Mouse (Mus musculus) hematopoietic stem cell, adult 5-6 weeks (primary cell): ENCODE results near the gene Tmem176a. TPM values are rescaled to one million over a fixed set of nuclear protein-coding genes. Genes with fewer than 3 reads are reported as not detected.
"Not testable (repeated sequence)": the region's sequence is repeated elsewhere in the genome, so short reads cannot be mapped to it uniquely, and the experiment has no call there.

Experiments used
- ATAC-seq, 2 experiments: fragments of 125-278 bp in 1 of 2; replicated peaks in 1 of 2; 2 replicates each; pipeline ENCODE4 v1.8.0; 2016 to 2017; ENCODE audit warnings: inconsistent platforms in 2 of 2, mild to moderate bottlenecking in 2 of 2, moderate number of reproducible peaks in 2 of 2, low read depth in 1 of 2, moderate TSS enrichment in 1 of 2; ENCODE audit not compliant: low FRiP score in 2 of 2, poor library complexity in 2 of 2, severe bottlenecking in 2 of 2, insufficient read depth in 1 of 2, low TSS enrichment in 1 of 2
- total RNA-seq: library from RNA; stranded (forward); fragments of 172-1452, 232-1000 nt; gene quantifications from 2 replicates; pipeline ENCODE4 v1.2.3, GENCODE M21; 2017

The Tmem176a gene
- total RNA-seq, 1 experiment from 2014 or later, result 61.0 TPM

DNA sequence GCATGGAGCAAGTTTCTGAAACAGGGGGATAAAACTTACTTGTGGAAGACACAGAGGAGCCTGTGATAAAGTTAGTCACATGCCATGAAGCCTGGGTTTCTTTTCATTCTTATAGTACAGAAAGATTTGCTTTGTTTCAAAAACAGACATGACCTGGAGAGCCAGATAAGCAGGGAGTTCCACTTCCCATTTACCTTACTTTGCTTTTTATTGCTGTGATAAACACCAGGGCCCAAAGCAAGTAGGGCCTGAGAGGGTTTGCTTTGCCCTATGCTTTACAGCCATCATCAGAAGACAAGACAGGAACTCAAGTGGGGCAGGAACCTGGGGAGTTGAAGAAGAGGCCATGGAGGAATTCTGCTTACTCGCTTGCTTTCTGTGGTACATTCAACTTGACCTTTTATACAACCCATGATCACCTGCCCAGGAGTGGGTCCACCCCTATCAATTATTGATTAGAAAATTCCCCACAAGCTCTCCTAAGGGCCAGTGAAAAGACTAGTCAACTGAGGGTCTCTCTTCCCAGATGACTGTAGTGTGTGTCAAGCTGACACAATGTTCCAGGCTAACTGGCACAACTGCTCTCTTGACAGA is 24.5 kb downstream of the Tmem176a start:
- no peak for ATAC-seq

DNA sequence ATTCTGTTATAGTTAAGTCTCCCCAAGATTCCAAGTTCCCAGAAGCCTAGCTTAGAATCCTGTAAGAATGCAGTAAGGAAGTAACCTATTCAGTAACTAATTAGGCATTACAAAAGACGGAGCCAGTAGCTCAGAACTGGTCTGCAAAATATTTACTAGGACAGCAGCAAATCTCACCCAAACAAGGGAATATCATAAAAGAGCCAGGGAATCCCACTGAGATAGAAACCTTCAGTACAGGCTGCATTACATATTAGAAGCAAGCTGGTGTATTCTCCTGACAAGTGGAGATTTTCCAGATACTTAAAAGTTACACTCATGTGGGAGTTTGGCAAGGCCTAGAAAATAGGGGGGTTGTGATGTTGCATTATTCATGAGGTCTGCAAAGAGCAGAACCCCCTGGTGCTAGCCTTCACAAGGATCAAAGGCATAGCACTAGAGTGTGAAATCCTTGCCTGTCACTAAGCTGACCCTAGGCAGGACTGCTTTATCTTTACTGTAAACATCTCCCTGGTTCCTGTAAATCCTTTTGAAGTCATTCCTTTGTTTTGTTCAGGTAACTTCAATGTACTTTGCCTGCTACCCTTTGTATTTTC is 25.7 kb downstream of the Tmem176a start:
- ATAC-seq, result not testable (repeated sequence)

DNA sequence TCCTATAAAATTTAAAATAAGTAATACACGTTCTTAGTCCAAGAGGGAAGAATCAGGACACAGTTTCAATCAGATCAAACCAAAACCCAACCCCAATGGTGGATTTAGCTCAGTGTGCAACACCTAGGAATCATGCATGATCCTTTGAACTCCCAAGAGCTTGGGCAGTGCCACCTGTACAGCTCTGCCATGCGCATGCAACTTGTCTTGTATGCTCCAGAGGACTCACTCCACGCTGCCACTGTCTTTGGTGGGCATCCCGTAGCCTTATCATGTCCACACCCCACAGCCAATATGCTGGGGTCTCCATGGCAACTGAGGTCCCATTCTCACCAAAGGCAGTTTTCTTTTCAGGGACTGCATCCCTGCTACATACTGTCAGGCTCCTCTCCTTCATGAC is 26.4 kb downstream of the Tmem176a start:
- no peak for ATAC-seq

DNA sequence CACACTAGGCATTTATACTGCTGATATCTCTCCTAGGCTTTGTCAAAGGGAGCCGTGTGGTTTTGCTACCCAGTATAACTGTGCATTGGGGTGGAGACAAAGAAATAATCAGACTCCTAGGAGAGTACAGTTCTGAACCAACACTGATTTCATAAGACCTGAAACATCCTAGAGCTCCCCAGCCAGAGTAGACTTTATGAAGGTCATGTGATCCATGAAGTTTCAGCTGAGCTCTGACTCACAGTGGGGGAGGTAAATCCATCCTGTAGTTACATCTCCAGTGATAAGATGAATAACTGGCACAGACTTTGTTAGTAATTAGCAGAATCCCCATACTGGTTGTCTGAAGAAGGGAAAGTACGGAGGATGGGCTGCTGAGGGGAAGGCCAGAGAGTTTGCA is 29.1 kb downstream of the Tmem176a start:
- no peak for ATAC-seq

DNA sequence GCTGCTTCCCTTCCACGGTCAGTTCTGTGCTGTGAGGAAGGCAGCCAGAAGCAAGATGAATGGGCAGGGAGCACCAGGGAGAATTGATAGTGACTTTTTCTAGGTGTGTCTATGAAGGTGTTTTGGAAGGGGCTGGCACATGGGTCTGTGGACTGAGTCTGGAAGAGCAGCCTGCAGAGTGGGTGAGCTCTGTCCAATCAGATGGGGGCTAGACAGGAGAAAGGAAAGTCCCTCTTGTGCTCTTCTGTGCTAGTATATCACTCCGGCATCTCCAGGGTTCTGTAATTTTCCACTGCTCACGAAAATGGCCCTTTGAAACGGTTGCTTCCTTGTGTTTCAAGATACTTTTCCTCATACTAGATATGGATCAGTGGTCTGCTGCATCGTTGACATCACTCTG is 31.9 kb downstream of the Tmem176a start, which contains the start of gene Aoc1:
Gene Aoc1 (plus strand): TSS at position 301 of the 400 bp plus-strand sequence.
- no peak for ATAC-seq

DNA sequence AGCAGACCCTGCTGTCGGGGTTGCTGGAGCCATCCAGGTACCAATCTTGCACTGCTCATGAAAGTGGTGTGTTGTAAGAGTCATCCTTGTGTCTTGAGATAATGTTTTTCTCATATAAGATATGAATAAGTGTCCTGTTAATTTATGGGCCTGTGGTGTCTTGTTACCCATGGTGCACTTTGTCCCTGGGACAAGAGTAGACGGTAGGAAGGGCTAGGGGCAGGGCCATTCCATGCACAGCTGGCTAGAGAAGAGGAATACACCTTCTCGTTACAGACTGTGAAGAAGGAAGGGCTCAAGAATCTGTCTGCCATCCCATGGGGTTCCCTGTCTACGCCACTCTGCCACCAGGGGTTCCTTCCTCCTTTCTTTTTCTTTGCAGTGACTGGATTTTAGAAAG is 33.9 kb downstream of the Tmem176a start:
- no peak for ATAC-seq

DNA sequence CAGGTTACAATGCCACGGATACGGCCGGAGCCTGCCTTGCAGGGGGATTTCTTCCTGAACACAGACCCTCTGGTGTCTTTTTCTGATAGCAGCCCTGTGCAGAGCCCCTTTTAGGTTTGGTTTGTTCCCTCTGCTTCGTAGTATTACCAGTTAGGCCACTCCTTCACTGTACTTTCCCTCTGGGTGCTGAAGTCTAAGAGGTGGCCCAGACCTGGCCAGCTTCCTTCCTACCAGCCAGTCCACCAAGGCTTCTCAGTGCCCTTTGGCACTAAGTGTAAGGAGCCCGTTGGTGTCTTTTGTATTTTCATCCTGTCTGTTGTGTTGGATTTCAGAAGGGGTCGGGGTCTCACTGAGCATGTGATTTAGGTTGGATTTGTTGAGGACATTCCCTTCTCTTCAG is 34.8 kb downstream of the Tmem176a start:
- ATAC-seq, result no peak

DNA sequence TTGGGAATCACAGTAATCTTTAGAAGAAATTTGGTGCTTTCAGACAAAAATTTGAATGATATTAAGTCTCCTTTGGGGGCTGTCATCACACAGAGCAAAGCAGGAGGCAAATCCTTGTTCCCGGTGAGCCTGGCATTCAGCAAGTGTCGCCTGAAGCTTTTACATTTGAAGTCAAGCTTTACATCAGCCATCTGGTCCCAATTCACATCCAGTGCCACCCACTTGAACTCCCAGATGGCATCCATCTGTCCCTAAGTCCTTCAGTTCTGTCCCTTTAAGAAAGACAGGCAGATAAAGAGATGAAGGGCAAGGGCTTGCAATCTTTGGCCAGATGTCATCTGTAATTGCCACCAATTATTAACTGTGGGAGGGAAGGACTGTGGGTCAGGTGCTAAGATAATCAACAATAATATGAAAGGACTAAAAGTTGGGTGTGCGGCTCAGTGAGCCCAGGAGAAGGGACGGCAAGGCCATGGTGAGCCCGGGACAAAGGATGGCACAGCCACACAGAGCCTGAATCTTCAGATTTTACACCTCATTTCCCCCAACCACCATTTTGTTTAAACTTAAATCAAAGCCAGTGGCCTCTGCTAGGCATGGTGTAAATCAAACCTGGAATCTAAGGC is 35.9 kb downstream of the Tmem176a start:
- no peak for ATAC-seq

DNA sequence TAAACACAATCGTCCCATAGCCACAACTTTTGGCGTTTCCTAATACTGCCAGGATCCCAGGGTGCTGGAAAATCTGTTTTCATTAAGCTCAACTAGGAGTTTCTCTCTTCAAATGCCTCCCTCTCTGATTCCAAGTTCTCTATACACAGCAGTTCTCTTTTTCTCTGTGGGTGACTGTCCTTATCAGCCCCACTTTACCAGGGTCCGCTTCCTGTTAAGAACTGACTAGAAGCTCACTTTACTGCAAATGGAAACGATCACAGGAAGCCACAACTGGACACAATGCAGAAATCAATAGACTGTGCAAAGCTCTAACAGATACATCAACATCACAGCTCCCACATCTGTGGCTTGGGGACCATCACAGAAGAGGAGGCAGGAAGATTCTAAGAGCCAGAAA is 53.5 kb downstream of the Tmem176a start:
- peak; percentile 69 to 76 for ATAC-seq

DNA sequence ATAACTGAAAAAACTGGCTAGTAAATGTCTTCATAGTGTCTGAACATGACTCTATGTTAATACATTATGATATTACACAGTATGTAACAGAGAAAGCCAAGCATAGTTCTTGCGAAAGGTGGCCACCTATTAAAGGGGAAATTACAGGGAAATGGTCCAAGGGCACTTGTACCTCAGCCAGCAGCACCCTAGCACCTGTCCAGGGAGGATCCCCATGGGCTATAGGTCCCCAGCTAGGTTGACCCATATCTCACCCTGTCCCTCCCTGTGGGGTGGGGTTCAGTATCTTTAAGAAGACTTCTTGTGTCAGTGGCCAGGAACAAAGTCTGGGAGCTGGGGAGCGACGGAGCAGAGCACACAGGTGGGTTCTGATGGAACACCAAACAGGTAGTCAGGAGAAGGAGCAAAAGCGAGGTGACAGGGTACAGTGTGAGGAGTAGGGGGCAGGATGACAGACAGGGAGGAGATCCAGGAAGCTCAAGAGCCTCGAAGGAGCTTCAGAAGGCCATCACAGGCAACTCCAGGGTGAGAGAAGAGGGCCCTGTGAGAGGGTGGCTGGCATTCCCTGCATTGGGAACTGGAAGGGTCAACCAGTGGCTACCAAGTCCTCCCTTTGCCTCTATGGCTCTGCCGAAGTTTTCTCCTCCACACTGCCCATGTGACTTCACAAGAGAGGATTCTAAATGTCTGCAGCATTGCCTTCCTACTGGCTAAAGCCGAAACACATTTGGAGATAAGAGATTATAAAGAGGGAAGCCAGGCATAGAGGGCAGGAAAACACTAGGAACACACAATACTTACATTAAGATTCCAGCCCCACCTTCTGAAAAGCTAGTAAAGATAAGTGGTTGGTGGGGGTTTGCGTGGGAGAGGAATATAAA is 54.5 kb downstream of the Tmem176a start:
- ATAC-seq, result no peak

DNA sequence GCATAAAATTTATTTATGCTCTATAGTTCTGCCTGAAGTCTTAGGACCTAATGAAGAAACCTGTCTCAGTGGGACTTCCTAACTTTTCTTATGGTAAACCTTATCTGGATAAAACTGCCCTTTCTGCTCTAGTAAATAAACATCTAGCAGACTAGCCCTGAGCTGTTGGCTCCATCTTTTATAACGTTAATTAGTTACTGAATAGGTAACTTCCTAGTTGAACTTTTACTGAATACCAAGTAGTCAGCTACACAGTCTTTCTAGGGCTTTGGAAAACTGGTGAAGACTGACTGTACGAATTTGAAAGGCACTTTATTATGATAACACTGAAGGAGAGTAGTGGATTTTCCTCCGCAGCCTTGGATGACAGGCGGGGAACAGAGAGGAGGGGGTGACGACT is 55.2 kb downstream of the Tmem176a start:
- no peak for ATAC-seq

Other genes starting within 250 kb of the Tmem176a start
- gene Repin1, start 247.0 kb upstream of the Tmem176a start, total RNA-seq, result 30.1 and 32.0 TPM in 2 replicates
- gene Gm44965, start 247.0 kb upstream of the Tmem176a start, total RNA-seq, result 10.0 TPM in 1 of 2 replicates, not detected in the other
- gene Zfp775, start 238.9 kb upstream of the Tmem176a start, total RNA-seq, result 6.1 and 8.4 TPM in 2 replicates
- gene AI854703, start 214.2 kb upstream of the Tmem176a start, total RNA-seq, result 2.0 and 2.6 TPM in 2 replicates
- gene Gimap8, start 193.7 kb upstream of the Tmem176a start, total RNA-seq, result 52.3 and 68.2 TPM in 2 replicates
- gene Gimap9, start 164.8 kb upstream of the Tmem176a start, total RNA-seq, result 83.6 and 95.8 TPM in 2 replicates
- 30.6 and 35.7 TPM in 2 replicates for gene Gimap4, start 156.4 kb upstream of the Tmem176a start, total RNA-seq
- gene Gimap6, start 132.7 kb upstream of the Tmem176a start, total RNA-seq, result 416 and 544 TPM in 2 replicates
- 100 and 477 TPM in 2 replicates for gene Gm28053, start 122.3 kb upstream of the Tmem176a start, total RNA-seq
- 11.0 and 25.5 TPM in 2 replicates for gene Gimap7, start 122.3 kb upstream of the Tmem176a start, total RNA-seq
- 122 and 153 TPM in 2 replicates for gene Gimap1, start 101.9 kb upstream of the Tmem176a start, total RNA-seq
- gene Gimap5, start 94.7 kb upstream of the Tmem176a start, total RNA-seq, result 39.8 and 45.8 TPM in 2 replicates
- 2.4 and 7.8 TPM in 2 replicates for gene Gimap3, start 70.1 kb upstream of the Tmem176a start, total RNA-seq
- gene Tmem176b, start 577 bp downstream of the Tmem176a start, total RNA-seq, result 261 and 319 TPM in 2 replicates
- gene Aoc1, start 32.0 kb downstream of the Tmem176a start, total RNA-seq, result not detected in 2 replicates
- gene 1600015I10Rik, start 89.0 kb downstream of the Tmem176a start, total RNA-seq, result not detected in 2 replicates
- not detected in 2 replicates for gene Doxl2, start 134.0 kb downstream of the Tmem176a start, total RNA-seq
- gene Svs1, start 145.9 kb downstream of the Tmem176a start, total RNA-seq, result not detected in 2 replicates
- gene Gpnmb, start 195.6 kb downstream of the Tmem176a start, total RNA-seq, result 0.81 TPM in 1 of 2 replicates, not detected in the other
- gene Malsu1, start 232.9 kb downstream of the Tmem176a start, total RNA-seq, result 29.0 and 62.0 TPM in 2 replicates